Mouse (Mus musculus) skeletal muscle tissue, adult 2 months (tissue): ENCODE measurements around the gene Stab1.

Source experiments
- DNase-seq: peaks from one replicate; pipeline ENCODE4 v3.0.0-alpha.2; 2012; ENCODE audit warnings: low read depth, low spot score

Stab1 gene

GRCm38 (mm10) chr14:31165010-31165409 is 3.4 kb downstream of the Stab1 start:
- DNase-seq, result no peak

DNA sequence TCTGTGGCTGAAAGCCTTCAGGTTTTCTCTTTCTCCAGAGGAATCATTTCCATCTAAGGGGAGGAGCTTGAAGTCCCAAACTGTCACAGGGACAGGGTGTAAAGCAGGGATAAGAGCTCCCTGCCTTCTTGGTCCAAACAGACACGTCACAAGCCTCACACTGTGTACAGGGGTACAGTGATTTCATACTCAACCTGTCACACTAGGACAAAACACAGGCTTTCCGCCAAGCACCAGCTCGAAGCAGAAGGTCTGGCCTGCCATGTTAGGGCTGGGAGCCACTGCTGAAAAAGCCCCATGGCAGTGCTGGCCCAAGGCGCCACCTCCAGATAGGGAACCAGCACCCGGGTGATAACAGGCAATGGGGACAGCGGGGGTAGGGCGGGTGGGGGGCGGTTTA is 4.4 kb downstream of the Stab1 start:
- DNase-seq, result no peak

GRCm38 (mm10) chr14:31161638-31162037 is 6.8 kb downstream of the Stab1 start:
- no peak for DNase-seq

GRCm38 (mm10) chr14:31161191-31161590 is 7.2 kb downstream of the Stab1 start:
- no peak for DNase-seq

DNA sequence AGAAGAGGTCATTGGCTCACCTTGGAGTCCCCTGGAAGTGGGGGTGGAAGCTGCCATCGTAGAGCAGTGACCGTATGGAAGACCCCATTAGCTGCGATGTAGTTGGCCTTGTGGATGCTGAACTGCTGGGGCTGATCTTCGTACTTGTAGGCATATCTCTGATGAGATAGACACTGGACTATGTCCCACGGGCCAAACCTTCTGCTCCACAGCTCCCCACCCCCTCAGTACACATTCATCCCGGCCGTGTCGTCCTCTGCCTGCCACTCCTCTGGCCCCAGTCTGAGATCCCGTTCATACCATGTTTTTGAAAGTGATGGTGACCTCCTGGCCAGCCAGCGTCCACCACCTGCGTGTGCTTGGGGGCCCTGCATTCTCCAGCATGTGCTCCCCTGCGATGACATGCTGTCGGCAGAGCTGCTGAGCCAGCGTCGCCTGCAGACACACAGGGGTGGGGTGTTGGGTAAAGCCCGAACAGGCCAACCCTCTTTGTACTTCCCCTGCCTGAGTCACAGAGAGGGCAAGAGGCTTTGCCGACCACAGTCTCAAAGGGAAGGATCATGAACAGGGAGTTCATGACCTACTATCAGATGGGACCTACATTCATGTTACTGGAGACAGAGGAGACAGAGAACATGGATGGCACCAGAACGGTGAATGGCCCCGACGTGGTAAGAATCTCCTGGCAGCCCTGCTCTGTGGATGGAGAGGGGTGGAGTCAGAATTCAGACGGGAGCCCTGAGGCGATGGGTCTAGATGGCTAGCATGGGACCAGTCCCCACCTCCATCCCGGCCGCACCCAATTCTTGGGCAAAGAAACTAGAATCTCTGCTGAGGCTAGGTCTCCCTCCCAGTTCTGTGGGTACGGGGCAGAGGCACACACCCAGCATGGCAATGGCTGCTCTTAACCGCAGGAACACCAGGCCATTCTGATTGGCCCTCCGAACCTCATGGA is 8.0 kb downstream of the Stab1 start:
- no peak for DNase-seq

GRCm38 (mm10) chr14:31145694-31146093 is 22.7 kb downstream of the Stab1 start:
- DNase-seq, result no peak

GRCm38 (mm10) chr14:31141011-31141410 is 27.4 kb downstream of the Stab1 start:
- no peak for DNase-seq

GRCm38 (mm10) chr14:31140141-31140540 is 28.3 kb downstream of the Stab1 start:
- no peak for DNase-seq

DNA sequence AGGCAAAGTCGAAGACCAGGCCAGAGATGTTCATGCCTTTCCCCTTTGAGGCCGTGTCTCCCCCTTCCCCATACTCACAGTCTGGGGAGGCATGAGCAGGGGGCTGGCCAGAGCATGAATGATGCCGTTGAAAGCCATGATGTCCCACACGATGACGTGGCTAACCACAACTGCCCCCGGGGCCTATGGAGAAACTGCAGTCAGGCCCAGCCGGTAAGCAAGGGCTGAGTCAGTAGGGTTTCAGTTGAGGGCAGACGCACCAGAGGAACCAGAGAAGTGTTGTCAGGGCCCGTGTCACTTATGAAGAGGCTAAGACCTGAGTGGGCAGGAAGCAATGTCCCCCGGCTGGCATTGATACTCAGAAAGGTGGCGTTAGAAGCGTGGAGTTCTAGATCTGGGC is 28.8 kb downstream of the Stab1 start:
- DNase-seq, result no peak

GRCm38 (mm10) chr14:31138897-31139429 is 29.5 kb downstream of the Stab1 start:
- no peak for DNase-seq

DNA sequence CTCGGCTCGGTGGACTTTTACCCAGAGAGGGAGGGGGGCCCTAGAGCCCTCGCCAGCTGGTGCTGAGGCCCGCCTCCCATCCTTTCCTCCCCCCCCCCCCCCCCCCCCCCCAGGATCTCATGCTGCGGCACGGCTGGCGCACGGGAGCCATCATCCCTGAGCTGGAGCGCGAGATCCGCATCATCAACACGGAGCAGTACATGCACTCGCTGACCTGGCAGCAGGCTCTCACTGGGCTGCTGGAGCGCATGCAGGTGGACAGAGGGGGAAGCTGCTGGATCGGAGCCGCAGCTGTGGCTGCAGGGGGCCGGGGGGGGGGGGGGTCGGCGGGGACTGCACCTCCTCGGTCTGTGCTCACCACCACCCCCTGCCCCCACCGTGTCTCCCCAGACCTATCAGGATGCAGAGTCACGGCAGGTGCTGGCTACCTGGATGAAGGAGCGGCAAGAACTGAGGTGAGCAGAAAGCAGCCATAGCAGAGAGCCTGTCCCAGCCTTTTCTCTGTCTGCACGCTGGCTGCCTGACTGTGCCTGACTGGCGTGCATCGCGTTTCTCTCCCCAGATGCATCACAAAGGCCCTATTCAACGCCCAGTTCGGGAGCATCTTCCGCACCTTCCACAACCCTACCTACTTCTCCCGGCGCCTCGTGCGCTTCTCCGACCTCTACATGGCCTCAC is 30.1 kb downstream of the Stab1 start:
- no peak for DNase-seq

DNA sequence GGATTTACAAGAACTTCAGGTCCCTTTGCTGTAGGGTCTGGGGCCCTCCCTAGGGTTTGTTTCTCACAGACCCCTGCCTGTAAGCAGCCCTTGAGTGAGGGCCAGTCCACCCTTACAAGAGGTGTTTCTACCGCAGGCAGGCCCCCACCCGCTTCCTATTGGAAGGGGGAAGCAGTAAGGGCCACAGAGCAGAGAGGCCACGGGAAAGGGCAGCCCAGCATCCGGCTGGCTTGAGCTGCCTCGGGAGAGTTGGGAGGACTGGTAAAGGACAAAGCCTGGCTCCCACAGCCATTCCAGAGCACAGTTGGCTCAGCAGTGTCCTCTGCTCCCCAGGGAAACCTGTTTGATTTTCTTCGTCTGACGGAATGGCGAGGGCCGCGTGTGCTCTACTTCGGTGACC is 30.6 kb downstream of the Stab1 start:
- DNase-seq, result no peak

GRCm38 (mm10) chr14:31137281-31137595 is 31.2 kb downstream of the Stab1 start:
- DNase-seq, result no peak

GRCm38 (mm10) chr14:31136411-31137280 is 31.8 kb downstream of the Stab1 start:
- DNase-seq, result no peak

DNA sequence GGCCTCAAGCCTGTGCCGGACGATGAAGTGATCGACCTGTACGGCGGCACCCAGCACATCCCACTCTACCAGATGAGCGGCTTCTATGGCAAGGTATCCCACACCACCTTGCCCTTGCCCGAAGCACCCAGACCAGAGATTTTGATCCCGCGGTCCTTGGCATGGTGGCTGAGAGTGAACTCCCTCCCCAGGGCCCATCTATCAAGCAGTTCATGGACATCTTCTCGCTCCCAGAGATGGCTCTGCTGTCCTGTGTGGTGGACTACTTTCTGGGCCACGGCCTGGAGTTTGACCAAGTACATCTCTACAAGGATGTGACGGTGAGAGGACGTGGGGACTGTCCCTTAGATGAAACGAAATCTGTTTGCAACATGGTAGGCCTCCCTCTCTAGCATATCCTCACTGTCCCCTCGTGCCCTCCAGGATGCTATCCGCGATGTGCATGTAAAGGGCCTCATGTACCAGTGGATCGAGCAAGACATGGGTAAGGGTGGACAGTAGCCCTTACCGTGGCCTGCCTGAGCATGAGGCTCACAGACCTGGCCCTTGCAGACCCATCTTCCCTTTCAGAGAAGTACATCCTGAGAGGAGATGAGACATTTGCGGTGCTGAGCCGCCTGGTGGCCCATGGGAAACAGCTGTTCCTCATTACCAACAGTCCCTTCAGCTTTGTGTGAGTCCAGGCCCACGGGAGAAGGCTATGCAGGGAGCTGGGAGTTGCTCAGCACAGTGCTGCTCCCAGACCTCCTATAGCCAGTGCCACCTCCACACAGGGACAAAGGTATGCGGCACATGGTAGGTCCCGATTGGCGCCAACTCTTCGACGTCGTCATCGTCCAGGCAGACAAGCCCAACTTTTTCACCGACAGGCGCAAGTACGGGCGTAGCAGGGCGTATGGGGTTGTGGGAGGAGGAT is 32.7 kb downstream of the Stab1 start:
- DNase-seq, result no peak

DNA sequence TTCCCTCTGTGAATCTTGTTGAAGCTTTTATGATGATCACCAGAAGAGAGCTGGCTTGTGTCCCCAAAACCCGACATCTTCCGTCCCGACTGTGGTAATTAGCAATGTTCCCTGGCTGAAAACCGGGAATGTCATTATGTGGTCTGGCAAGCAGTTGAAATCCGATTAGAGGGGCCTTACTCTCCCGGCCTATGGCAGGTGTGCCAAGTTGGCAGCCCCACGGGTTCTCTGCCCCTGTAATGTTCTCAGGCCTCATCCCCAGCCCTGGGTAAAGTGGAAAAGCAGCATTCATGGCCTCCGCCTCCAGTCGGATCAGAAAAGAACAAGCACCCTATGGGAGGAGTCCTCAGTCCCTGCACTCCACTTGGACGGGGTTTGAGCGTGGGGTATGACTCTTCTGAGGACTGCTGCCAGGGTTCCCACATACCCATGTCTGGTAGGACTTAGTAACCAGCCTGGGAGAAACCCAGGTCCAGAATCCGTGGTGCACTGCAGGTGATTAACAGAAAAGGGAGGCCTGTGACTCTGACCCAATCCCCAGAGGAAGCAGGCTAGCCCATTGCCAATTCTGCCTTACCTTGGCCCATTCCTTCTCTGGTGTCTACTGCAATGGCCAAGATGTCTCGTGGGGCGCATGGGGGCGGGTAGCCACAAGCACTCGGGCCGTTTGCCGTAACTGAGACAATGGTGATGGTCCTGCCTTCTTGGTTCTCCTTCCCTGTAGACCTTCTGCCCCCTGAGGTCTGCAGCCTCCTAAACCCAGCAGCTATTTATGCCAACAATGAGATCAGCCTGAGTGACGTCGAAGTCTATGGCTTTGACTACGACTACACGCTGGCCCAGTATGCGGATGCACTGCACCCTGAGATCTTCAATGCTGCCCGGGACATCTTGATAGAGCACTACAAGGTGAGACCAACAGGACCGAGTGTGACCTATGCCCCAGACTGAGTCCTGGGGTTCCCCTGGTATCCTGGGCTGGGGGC is 34.1 kb downstream of the Stab1 start:
- no peak for DNase-seq

GRCm38 (mm10) chr14:31133023-31133665 is 35.3 kb downstream of the Stab1 start:
- no peak for DNase-seq

GRCm38 (mm10) chr14:31132491-31132975 is 35.9 kb downstream of the Stab1 start:
- DNase-seq, result no peak

GRCm38 (mm10) chr14:31132031-31132430 is 36.4 kb downstream of the Stab1 start:
- no peak for DNase-seq
